In the genomic region with DNA sequence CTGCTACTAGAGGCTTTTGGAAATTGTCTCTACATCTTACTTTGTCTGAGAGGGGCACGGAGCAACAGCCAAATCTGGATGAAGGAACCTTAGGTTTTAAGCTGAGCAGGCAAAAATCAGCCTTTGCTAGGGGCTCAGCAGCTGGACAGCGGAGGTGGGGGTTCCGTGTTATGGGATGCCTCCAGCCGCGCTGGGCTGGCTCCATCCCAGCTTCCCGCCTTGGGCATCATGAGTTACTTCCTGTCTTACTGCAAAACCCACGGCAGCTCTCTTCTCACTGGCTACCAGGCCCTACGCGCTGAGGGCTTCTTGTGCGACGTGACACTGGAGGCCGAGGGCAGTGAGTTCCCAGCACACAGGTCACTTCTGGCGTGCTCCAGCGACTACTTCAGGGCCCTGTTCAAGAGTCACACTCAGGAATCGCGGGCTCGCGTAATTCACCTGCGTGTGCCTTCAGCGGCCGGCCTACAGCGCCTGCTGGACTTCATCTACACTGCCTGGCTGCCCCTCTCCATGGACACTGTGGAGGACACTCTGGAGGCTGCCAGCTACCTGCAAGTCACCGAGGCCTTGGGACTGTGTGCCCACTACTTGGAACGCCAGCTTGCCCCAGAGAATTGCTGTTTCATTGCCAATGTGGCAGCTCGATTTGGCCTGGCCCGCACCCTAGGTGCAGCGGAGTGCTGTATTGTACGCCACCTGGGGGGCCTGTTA, we compare ENCODE assay signal across 9 mouse cellular contexts. TPM values are rescaled to one million over a fixed set of nuclear protein-coding genes. Genes with fewer than 3 reads are reported as not detected.
DNase-seq lines count a peak whose midpoint lies in the region; ATAC-seq and TF ChIP-seq lines count a peak whose summit lies in the region.
"Had no signal": no experiment of that assay in that cellular context is flagged by ENCODE, and none has a peak within 500 bp of the region (broad histone marks: within the 10 kb centered on the region; RNA-seq: fewer than 3 reads in every experiment).

A gene (plus strand): TSS at position 229 of the 714 bp plus-strand sequence.

- H3K4me3 ChIP-seq in kidney, adult 2 months (ENCODE audit: insufficient read depth, low read depth, low read length), result no peak within 1 kb of the TSS
- H3K4me3 ChIP-seq in limb, embryonic 14.5 days (replicated peaks; ENCODE audit: low read length), result peak within 1 kb of the TSS; percentile 18
- H3K4me3 ChIP-seq in small intestine, adult 2 months (ENCODE audit: low read depth, low read length), result peak within 1 kb of the TSS; percentile 19; the same call in 1 of the 2 replicates

- H3K9me3 ChIP-seq in limb, embryonic 14.5 days (ENCODE audit: control insufficient read depth, low read length), result no peaks in the 10 kb centered on the region

- H3K4me1 ChIP-seq in kidney, adult 2 months (ENCODE audit: control insufficient read depth, insufficient read depth, low read length), result no peaks in the 10 kb centered on the region
- H3K4me1 ChIP-seq in limb, embryonic 14.5 days (ENCODE audit: control insufficient read depth, insufficient read depth, low read length), result peaks cover 4% of the 10 kb centered on the region; the same call in 1 of the 2 replicates
- 0 out of 2 replicates have a peak, but pooled peaks cover 1% of the 10 kb centered on the region for H3K4me1 ChIP-seq in small intestine, adult 2 months (ENCODE audit: control insufficient read depth, insufficient read depth, insufficient read length, low read length)

- no peak for TF ChIP-seq CTCF in kidney, adult 2 months (conservative IDR thresholded peaks at IDR 0.05; ENCODE audit: insufficient read depth, insufficient read length, low read depth, low read length)
- no peak for TF ChIP-seq CTCF in small intestine, adult 2 months (IDR thresholded peaks at IDR 0.05; ENCODE audit: extremely low read depth, insufficient read length, insufficient replicate concordance, low read depth, low read length)

- TF ChIP-seq POLR2A in kidney, adult 2 months (IDR thresholded peaks at IDR 0.05; ENCODE audit: low read depth, low read length), result no peak
- no peak for TF ChIP-seq POLR2A in limb, embryonic 14.5 days (IDR thresholded peaks at IDR 0.05; ENCODE audit: borderline replicate concordance, extremely low read depth, insufficient read depth, insufficient read length)
- TF ChIP-seq POLR2A in small intestine, adult 2 months (IDR thresholded peaks at IDR 0.05; ENCODE audit: low read depth, low read length), result no peak

- H3K27me3 ChIP-seq in kidney, adult 2 months (replicated peaks; ENCODE audit: control insufficient read depth, insufficient read depth, low read length), result no peaks in the 10 kb centered on the region
- no peaks in the 10 kb centered on the region for H3K27me3 ChIP-seq in limb, embryonic 14.5 days (ENCODE audit: control insufficient read depth, insufficient read depth, low read length)
- H3K27me3 ChIP-seq in small intestine, adult 2 months (ENCODE audit: control insufficient read depth, insufficient read depth, low read length), result no peaks in the 10 kb centered on the region

- H3K36me3 ChIP-seq in kidney, adult 2 months (ENCODE audit: control insufficient read depth, insufficient read depth, low read length), result no peaks in the 10 kb centered on the region
- no peaks in the 10 kb centered on the region for H3K36me3 ChIP-seq in limb, embryonic 14.5 days (ENCODE audit: control insufficient read depth, insufficient read depth, low read length)
- H3K36me3 ChIP-seq in small intestine, adult 2 months (ENCODE audit: control insufficient read depth, insufficient read depth, low read length), result no peaks in the 10 kb centered on the region

- peak; percentile 1 for DNase-seq in kidney, postnatal 14 days
- DNase-seq in kidney, adult 2 months, result no peak
- peak; percentile 44 to 51 for DNase-seq in cerebellum, postnatal 14 days
- peak in 1 of 2 experiments; percentile 8 for DNase-seq in gastrocnemius, postnatal 36 days
- DNase-seq in limb, embryonic 14.5 days (ENCODE audit: low spot score), result peak; percentile 49
- DNase-seq in yolk sac, embryonic 10.5 days (ENCODE audit: low spot score), result no peak
- DNase-seq in thymus, postnatal 25 days, result no peak

- WGBS in kidney, adult 2 months, result 29% methylated on average over 28 of the region's 28 CpGs
- 35% methylated on average over 28 of the region's 28 CpGs for WGBS in limb, embryonic 14.5 days
- WGBS in small intestine, adult 2 months, result 64% methylated on average over 28 of the region's 28 CpGs

- 0 out of 2 replicates have a peak, but pooled peaks have one; percentile 41 for ATAC-seq in limb, embryonic 14.5 days (ENCODE audit: low FRiP score, low read depth)

- H3K9ac ChIP-seq in limb, embryonic 14.5 days (ENCODE audit: low read depth, low read length, severe bottlenecking), result no peak within 1 kb of the TSS

- peak within 1 kb of the TSS; percentile 50 for H3K4me2 ChIP-seq in limb, embryonic 14.5 days (replicated peaks; ENCODE audit: low read depth, low read length, severe bottlenecking)

- intact Hi-C loops in gastrocnemius, postnatal 36 days (cut with DNase I), result loop anchor here (10.0 kb wide), 1 partner anchor 64 kb away; no protein-coding TSS in a partner anchor

- no peak within 1 kb of the TSS for H3K27ac ChIP-seq in kidney, adult 2 months (ENCODE audit: insufficient read depth, low read depth, low read length)
- H3K27ac ChIP-seq in limb, embryonic 14.5 days (replicated peaks; ENCODE audit: low read depth, low read length), result no peak within 1 kb of the TSS
- H3K27ac ChIP-seq in small intestine, adult 2 months (ENCODE audit: insufficient read depth, low read depth, low read length), result no peak within 1 kb of the TSS

RNA-seq across cellular contexts. Expression of the gene that starts here (rescaled TPM):
- 0.27 TPM in 1 of 2 replicates, not detected in the other for polyA plus RNA-seq in kidney, adult 2 months (2012; rRNA removed)
- 10 to 100 TPM; 14.2 to 26.3 TPM for total RNA-seq in gastrocnemius, postnatal 36 days (2021)
- polyA plus RNA-seq in limb, embryonic 14.5 days (2012; rRNA removed), result 0.06 and 0.08 TPM in 2 replicates
- 0.70 and 1.2 TPM in 2 replicates for polyA plus RNA-seq in limb, embryonic 14.5 days (2014; fragmentation: Nextera tagmentation; extraction: Ambion mirVana)
- polyA plus RNA-seq in small intestine, adult 2 months (2012; rRNA removed), result not detected in 2 replicates
- polyA plus RNA-seq: large intestine, adult 2 months had no signal

Comparison
In these comparisons a context has a peak if more than half of its experiments do, and no peak if none do; other contexts are left out.
1. DNase-seq: peak in kidney, postnatal 14 days (single experiment), cerebellum, postnatal 14 days (2 of 2) and limb, embryonic 14.5 days (single experiment); none in kidney, adult 2 months (single experiment), yolk sac, embryonic 10.5 days (single experiment) and thymus, postnatal 25 days (single experiment).